Mouse (Mus musculus) skeletal muscle tissue, adult 2 months (tissue): ENCODE measurements at regions not wholly inside any gene's neighbourhood (a gene's known extent, or its start where the extent isn't known, plus 50 kb on each side); places are given as distances from the start of the nearest gene placed in this dataset.

ENCODE experiments used
- DNase-seq: peaks from one replicate; pipeline ENCODE4 v3.0.0-alpha.2; 2012; ENCODE audit warnings: low read depth, low spot score

GRCm38 (mm10) chr6:117416461-117416860 lies 248.1 kb downstream of the Cxcl12 start:
- no peak for DNase-seq

DNA sequence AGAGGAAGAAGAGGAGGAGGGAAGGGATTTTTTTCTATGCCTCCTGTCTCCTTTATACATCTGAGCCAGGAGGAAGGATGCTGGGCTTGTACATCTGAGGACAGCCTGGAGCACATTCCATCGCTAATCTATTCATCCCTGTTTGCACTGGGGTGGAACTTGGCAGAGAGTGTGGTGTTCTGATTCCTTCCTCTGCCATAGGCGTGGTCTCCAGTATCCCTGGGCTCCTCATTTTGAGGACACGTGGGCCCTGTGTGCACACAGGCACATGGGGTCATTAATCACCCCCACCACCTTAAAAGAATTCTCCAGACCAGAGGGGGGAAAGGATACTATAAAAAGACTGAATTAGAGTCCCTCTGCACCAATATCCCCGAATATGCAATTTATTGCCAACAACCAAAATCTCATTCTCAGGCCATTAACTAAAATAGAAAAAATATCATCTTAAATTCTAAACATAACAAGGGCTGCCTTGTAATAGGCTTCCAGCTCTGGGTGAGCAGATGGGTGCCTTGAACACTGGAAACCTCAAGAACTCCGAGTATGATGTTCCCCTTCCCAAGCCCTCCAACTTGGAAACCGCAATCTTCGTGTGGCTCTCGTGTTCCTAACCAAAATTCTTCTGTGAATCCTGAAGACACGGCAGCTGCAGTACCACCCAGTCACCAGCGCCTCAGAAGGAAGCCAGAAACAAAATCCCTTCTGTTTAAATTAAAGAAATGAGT lies 254.7 kb downstream of the Cxcl12 start:
- no peak for DNase-seq

GRCm38 (mm10) chr6:117426363-117426762 lies 258.0 kb downstream of the Cxcl12 start:
- no peak for DNase-seq

- peak; percentile 23 for DNase-seq
These were observed 259.2 kb downstream of the Cxcl12 start for GRCm38 (mm10) chr6:117427351-117428142.

DNA sequence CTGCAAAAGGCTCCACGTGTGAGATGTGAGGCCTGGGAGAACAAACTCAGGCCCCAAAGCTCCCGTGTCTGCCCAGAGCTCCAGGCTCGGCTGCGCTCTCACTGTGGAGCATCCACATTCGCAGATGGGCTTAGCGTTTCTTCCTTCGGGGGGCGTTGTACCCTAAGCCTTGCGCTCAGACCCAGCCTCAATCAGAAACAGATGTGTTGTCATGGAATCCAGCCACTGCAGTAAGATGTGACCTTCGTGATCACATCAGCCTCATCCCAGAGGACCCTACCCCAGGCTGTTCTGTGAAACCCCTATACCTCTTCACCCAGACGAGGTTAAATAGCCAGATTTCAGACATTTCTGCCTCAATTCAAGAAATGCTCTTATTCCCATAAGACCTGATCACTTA lies 260.1 kb downstream of the Cxcl12 start:
- no peak for DNase-seq

DNA sequence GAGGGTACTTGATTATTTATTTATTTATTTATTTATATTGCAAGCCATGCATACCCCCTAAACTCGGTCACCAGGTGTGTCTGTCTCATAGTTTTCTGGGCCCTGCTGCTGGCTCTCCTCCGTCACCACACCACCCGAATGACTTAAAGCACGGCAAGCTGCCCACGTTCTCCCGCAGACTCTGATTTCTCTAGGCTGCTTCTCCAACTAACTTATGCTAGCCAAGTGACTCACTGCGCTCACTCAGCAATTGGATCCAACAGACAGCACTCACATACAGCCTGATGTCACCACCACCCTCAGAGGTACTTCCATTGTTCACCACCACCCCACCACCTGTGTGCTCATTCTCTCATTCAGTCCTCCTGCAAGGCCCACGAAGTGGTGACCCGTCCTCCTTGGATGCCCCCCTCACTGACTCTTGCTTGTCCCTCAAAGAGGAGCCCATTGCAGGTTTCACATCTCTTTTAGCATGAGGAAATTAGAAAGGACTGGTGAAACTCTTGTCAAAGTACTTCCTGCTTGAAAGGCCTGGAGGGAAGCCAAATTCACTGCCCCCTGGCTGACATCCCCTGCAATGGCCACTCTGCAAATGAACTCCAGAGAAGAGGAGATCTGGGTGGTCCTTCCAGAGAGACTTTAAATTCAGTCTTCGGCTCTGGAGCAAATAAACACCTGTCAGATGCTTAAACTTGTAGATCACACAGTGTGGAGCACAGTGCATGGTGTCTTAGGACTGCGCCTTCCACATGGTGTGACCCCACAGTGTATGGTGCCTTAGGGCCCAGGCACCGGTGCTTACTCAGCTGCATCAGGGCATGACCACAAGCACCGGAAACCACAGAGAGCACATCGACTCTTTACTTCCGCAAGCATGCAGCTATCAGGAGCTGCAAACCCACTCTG lies 262.8 kb downstream of the Cxcl12 start:
- DNase-seq = peak; percentile 54

GRCm38 (mm10) chr6:117436851-117437250 lies 268.5 kb downstream of the Cxcl12 start:
- no peak for DNase-seq

DNA sequence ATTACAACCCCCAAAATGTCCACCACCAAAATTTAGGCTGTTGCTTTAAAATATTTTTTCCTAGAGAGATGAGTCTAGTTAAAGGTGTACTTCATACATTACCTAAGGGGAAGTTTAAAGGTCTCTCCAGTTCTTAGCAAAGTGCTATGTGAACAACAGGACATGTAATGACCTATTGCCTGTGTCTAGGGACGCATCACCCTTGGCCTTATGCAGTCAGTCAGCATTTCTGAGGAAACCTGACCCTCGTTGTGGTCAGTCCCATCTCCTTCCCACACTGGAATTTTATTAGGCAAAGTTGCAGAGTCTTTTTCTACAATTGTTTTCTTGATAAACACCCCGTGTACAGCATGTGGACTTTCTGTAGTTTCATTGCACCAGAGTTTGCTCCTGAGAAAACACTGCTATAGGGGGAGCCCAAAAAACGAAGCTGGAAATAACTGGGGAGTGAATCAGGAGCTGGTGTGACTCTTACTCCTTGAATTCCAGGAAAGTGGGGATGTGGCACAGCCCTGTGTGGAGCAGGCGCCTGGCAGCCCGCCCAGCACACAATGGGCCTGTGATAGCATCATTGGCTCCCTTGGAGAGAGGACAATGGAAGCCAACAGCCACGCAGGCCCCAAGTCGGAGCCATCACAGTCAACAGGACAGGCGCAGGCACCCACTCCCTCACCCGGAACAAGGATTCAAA lies 269.2 kb downstream of the Cxcl12 start:
- peak; percentile 56 for DNase-seq

- no peak for DNase-seq
These were observed 280.3 kb downstream of the Cxcl12 start for GRCm38 (mm10) chr6:117448652-117449051.

- no peak for DNase-seq
These were observed 282.7 kb downstream of the Cxcl12 start for GRCm38 (mm10) chr6:117451001-117451400.

- DNase-seq = no peak
These were observed 291.9 kb downstream of the Cxcl12 start for GRCm38 (mm10) chr6:117460193-117460592.

DNA sequence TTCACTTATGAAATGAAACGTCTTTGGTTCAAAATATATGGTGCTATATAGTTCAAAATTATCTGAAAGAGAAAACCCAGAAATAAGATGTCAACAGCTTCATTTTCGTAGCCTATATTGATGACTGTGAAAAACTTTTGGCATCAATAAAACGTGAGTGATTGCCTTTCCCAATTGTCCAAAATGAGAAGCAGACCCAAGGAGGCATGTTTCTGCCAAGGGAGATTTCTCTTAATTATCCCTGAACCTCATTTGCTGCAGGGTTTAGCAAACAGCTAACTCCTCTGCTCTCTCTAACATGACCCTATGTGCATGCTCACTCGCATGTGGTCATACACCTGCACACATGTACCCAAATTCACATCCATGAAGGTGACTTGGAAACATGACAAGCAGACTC lies 296.8 kb downstream of the Cxcl12 start:
- no peak for DNase-seq

DNA sequence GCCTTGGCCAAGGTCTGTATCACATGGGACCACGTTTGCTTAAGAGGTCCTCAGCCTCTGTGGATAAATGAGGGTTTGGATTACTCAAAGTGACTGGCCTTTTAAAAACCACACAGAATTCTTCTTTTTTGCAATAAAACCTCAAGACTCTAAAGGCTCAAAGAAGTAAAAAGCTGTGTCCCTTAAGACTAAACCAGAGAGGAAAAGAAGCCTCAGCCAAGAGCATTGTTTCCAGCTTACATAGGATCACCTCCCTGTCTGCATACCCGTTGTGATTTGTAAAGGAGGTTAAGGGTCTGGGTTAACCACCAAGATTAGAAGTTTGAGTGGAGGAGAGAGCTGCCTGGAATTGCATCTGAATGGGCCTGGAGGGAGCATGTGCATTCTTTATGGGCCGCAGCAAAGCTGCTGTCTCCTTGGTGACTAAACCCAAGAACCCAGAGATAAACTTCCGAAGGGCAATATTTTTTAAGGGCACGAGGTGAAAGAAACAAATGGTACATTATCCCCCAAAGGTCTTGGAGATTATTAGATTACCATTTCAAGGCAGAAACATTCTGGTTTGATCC lies 297.4 kb downstream of the Cxcl12 start:
- DNase-seq = no peak

DNA sequence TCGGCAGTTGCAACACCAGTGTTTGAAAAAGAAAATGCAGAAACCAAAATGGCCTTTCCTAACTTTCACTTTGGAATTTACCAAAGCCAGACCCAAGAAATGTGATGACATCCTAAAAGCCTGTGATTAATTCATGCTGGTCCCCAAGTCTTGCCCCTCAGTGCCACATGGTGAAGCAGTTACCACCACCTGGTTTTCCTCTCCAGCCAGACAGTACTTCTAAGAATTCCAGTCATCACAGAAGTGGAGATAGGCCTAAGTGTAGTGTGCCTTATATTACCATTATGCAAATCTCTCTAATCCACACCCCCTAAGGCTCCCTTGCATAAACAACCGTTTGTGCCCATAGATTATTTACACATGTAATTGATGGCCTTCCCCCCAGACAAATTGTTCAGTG lies 311.0 kb downstream of the Cxcl12 start:
- no peak for DNase-seq

- no peak for DNase-seq
These were observed 312.1 kb downstream of the Cxcl12 start for GRCm38 (mm10) chr6:117480396-117480795.

DNA sequence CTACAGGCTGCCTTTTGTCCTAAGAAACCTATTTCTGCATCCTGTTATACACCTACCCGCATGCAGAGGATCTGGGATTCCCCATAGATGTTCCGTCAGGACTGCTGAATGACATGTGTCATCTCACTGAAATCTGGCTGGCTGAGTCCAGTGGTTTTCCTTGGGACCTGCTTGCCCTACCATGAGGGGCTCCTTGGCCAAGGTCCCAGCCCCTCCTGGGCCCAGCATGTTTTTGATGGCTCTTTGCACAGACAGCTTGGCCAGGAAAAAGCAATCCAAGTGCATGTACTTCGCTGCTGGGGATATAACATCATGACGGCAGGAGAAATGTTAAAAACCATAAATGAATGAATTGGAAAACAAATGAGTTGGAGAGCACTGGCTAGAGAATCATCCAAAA lies 320.8 kb downstream of the Cxcl12 start:
- DNase-seq = no peak

GRCm38 (mm10) chr6:117489761-117490396 lies 321.5 kb downstream of the Cxcl12 start:
- DNase-seq = no peak

DNA sequence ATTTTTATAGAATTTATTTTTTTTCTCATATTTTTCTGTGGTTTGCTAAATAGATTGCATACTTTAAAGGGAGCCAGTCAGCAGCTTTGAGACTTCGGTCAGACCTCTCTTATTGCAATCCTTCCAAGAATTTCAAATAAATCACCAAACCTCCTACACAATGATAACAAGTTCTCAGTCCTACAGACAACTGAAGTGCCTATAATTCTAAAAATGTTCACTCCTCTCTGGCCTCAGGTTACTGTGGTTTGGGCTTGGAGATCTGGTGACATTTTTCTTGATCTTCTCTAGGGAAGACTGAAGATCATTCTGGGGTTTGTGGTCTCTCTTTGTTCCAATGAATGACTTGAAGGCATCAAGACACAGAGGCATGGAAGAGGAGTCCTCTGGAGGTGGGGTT lies 326.6 kb downstream of the Cxcl12 start:
- no peak for DNase-seq

GRCm38 (mm10) chr6:117497337-117497736 lies 329.0 kb downstream of the Cxcl12 start:
- DNase-seq = no peak

DNA sequence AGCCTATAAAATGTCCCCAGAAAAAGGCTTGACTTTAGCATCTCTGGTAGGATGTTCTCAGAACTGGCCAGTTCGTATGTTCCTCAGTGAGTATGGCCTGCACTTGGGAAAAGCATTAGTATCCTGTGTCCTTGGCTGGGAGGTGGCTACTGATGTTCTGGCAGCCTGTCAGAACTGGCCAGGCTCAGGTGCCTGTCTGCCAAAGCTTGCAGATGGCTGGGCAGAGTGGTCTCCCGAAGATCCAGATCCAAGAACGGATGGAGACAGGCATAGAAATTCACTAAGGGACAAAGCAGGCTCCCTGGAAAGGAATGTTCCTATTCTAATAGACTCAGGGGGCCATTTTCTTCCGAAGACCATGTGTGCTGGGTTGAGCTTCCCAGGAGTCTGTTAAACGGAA lies 329.6 kb downstream of the Cxcl12 start:
- DNase-seq = peak; percentile 27

DNA sequence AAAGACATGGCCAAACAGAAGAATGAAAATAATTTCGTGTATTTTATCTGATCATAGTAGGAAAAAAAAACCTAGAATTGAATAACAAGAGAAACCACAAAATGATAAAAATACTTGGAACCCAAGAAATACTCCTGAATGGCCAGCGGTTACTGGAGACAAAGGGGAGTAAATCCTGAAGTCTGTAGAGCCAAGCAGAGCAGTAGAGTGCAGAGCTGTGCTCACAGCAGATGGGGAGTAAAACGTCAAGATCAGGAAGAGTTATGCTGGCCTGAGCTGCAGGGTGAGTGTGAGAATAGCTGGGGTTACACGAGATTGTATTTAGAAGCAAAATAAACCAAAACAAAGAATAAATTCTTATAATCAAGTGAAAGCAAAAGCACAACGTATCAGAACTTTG lies 334.0 kb downstream of the Cxcl12 start:
- no peak for DNase-seq
